Mouse (Mus musculus) macrophage (primary cell): ENCODE data around the gene Asic2. TPM values are rescaled to one million over a fixed set of nuclear protein-coding genes. Genes with fewer than 3 reads are reported as not detected.

ENCODE experiments used
- H3K27ac ChIP-seq: fragments of 350-480 bp; formaldehyde crosslinking; 2 replicates; pipeline ENCODE4 v1.9.0; 2021
- H3K36me3 ChIP-seq: fragments of 350-480 bp; formaldehyde crosslinking; 2 replicates; pipeline ENCODE4 v1.9.0; 2021; ENCODE audit errors: inconsistent target
- H3K4me3 ChIP-seq: fragments of 350-480 bp; formaldehyde crosslinking; 2 replicates; pipeline ENCODE4 v1.9.0; 2021; ENCODE audit errors: inconsistent target
- H3K79me2 ChIP-seq: fragments of 350-480 bp; formaldehyde crosslinking; 2 replicates; pipeline ENCODE4 v1.9.0; 2021; ENCODE audit errors: inconsistent target
- WGBS: methylation state at CpG from one replicate; pipeline ENCODE4 v1.1.7; 2026; ENCODE audit warnings: inconsistent platforms; ENCODE audit not compliant: missing documents; 5-methylcytosine and 5-hydroxymethylcytosine counted together
- polyA plus RNA-seq: library from polyadenylated mRNA; stranded (reverse); fragments of 250-400 nt; gene quantifications from 3 replicates; pipeline ENCODE4 v1.2.4, GENCODE M21; 2018; ENCODE audit warnings: inconsistent platforms

Gene Asic2
- polyA plus RNA-seq, 1 experiment from 2014 or later = not detected

DNA sequence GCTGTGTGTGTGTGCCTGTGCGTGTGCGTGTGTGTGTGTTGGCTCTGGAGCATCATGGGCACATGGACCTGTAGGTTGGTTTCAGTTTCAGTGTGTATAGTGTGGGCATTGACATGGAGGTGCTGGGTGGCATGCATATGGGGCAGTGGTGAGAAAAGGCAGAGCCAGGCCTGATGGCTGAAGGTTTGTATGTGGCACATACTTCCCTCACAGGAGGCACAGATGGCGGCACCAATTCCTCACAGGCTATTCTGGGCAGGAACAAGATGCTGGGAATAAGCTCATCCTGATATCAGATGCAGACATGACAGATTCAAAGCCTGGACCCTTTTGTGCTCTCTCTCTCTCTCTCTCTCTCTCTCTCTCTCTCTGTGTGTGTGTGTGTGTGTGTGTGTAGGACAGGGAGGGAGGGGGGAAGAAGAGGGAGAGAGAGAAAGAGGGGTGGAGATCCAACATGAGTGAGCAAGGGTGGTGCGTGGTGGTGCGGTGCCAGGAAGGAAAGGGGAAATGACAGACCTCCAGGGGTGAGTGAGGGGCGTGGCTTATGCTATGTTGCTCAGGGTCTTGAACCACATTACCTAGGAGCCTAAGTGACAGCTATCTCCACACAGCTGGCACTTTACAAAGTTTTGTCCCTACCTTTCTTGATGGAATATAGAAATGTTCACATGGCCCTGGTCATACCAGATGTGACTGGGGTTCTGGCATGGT lies 1083.6 kb downstream of the Asic2 start:
- no peaks in the 10 kb centered on the region for H3K79me2 ChIP-seq
- H3K27ac ChIP-seq = no peak overlapping the region
- 50% methylated on average over 6 of the region's 6 CpGs for WGBS
- H3K4me3 ChIP-seq = no peak overlapping the region
- H3K36me3 ChIP-seq = no peaks in the 10 kb centered on the region

DNA sequence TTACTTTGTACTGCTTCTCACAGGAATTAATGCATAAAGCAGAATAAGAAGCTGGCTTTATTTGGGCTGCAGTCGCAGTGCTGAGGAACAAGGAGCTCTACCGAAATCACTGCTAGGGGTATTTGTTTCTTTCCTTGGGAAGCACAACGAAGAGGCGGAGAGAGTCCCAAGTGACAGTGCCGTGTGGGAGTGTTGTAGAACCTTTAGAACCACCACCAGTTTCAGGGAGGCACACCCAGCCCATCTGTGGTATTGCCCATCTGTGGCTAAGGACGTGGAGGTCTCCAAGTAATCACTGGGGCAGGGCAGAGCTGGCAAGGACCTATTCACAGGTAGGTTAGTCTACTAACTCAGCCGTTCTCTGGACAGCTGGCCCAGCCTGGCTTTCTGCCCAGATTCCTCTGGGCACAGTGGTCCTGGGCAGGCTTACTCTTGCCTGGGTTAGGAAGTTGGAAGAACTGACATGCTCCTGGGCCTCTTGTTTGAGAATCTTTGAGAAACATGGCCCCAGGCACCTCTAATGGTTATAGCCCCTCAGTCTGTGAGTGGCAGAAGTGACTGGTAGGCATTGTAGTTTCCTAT lies 1085.9 kb downstream of the Asic2 start:
- Histone ChIP-seq H3K4me3 (no peak overlapping the region), H3K27ac (no peak overlapping the region), H3K79me2 (no peaks in the 10 kb centered on the region), H3K36me3 (no peaks in the 10 kb centered on the region)
- 87% methylated on average over 7 of the region's 7 CpGs for WGBS

DNA sequence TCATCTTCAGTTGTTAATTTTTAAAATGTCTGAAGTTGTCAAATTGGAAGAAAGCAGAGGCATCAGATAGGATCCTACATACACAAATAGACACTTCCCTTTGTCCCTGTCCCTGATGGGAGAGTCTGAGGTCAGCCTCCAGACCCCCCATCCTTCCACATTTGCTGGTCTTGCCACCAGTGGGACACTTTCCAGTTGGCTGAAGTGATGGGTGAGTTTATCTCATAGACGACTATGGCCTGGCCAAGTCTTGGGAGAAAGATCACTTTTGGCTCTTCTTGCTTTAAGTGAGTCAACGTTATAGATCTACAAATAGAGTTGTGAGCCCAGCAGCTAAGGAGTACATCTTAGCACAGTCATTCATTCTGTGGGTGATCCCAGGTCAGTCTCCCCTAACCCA lies 1090.2 kb downstream of the Asic2 start:
- no peaks in the 10 kb centered on the region for H3K36me3 ChIP-seq
- 93% methylated on average over 2 of the region's 2 CpGs for WGBS
- H3K4me3 ChIP-seq = no peak overlapping the region
- no peaks in the 10 kb centered on the region for H3K79me2 ChIP-seq
- no peak overlapping the region for H3K27ac ChIP-seq

DNA sequence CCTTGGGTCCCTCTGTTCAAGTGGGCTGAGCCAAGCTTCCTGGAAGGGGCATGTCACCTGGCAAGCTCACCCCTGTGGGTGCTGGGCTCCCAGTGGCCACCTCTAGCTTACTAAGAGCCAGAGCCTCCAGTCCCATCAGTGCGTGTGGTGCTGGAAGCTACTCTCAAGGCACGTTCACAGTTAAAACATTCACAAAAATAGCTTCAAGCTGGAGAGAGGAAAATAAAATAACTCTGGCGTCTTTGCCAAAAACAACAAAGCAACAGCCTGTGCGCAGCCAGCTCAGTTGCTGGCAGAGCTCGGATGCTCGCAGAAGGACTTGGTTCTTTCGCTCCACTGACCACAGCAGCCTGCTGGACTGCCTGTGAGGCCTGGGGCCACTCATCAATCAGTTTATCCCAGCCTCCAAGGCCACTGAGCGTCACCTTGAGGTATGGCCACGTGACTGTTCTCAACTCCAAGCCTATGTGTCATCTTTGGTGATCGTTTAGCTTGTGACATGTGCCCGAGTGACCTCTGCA lies 1091.1 kb downstream of the Asic2 start:
- 87% methylated on average over 11 of the region's 11 CpGs for WGBS
- no peak overlapping the region for H3K27ac ChIP-seq
- H3K79me2 ChIP-seq = no peaks in the 10 kb centered on the region
- no peaks in the 10 kb centered on the region for H3K36me3 ChIP-seq
- H3K4me3 ChIP-seq = no peak overlapping the region

DNA sequence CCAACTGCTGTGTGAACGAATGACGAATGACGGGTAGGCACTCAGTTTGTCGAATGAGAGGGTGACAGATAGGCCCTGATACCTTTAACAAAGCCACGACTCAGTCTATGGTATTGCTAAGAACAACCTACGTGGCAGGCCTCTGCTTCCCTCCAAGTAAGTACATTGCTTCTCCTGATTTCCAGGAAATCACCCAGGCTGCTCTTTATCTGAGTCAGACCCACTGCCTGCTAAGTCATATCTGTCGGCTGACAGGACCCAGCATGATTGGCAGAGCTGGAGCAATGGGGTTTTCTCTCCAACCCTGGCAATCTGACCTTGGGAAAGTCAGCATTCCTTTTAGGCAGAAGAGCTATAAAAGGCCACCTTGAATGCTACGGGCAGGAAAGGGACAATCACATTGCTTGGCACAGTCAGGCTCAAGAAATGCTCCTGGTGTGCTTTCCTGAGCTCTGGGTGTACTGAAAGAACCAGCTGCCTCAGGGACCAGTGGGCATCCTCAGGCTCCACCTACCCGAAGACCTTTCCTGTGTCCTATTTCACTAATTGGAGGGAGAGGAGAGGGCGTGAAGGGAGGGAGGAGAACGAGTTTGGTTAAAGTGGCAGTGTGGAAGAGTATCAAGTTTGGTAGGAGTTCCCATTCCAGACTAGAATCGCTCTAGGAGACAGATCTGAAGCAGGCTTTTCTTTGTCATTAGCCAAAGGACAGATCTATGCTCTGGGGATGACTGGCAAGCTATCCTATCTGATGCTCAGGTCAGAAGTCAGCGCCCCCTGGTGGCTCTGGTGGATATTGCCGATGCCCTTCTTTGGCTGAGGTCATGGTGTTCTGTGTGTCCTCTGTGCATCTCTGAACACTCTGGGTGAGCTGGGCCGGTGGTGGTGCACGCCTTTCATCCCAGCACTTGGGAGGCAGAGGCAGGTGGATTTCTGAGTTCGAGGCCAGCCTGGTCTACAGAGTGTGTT lies 1095.5 kb downstream of the Asic2 start:
- Histone ChIP-seq H3K27ac (no peak overlapping the region), H3K36me3 (no peaks in the 10 kb centered on the region), H3K79me2 (no peaks in the 10 kb centered on the region), H3K4me3 (no peak overlapping the region)
- WGBS = 63% methylated on average over 17 of the region's 17 CpGs

DNA sequence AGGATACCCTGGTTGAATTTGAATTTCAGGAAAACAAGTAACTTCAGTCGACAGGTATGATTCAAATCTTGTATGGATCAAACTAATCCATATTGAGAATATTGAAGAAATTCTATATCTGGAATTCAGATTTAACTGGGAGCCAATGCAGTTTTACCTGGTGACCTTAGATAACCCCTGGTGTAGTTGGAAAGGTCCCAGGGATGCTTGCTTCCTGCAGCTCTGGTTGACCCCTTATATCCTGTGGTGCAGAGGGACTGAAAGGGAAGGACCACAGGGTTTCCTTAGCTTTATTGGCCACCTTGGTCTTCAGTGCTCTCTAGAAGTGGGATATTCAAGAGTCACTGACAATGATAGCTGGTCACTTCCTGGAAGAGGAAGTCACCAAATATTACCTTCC lies 1100.2 kb downstream of the Asic2 start:
- no peaks in the 10 kb centered on the region for H3K79me2 ChIP-seq
- WGBS = 92% methylated on average over 1 of the region's 1 CpGs
- H3K36me3 ChIP-seq = no peaks in the 10 kb centered on the region
- no peak overlapping the region for H3K27ac ChIP-seq
- no peak overlapping the region for H3K4me3 ChIP-seq

DNA sequence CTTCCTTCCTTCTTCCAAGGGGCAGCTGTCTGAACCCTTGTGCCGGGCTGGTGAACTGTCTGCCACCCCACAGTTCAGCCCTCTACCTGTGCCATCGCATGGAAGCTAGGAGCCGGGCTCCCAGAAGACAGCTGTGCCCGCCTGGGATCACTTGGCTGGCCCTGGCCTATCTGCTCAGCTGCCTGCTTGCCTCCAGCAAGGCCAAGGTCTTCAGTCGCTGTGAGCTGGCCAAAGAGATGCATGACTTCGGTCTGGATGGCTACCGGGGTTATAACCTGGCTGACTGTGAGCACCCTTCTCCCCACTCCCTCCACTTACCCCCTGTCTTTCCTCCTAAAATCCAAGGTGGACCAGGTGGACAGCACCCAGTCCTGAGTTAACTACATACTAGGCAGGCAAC lies 1105.3 kb downstream of the Asic2 start:
- Histone ChIP-seq H3K79me2 (no peaks in the 10 kb centered on the region), H3K4me3 (no peak overlapping the region), H3K27ac (no peak overlapping the region), H3K36me3 (no peaks in the 10 kb centered on the region)
- 86% methylated on average over 7 of the region's 7 CpGs for WGBS

DNA sequence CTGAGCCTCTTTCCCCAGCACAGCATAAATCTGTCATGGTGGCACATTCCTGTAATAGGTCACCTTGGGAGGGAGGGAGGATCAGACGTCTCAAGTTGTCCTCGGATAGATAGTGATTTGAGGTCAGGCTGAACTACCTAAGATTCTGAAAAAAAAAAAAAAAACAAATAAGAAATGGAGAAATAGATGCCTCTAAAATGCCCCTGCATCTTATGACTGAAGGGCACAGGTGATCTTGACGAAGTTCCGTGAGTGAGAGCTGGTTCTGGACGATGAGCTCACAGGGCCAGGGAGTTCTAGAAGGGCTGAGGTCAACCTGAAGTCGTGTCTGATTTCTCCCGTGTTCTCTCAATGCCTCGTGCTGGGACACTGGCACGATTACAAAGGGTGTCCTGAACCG lies 1110.2 kb downstream of the Asic2 start, which contains the start of gene Spaca3:
Gene Spaca3, plus strand, starts transcription at position 301 of the 400 bp plus-strand sequence.
- H3K79me2 ChIP-seq = no peaks in the 10 kb centered on the region
- WGBS = 89% methylated on average over 10 of the region's 10 CpGs
- no peak within 1 kb of the TSS for H3K27ac ChIP-seq
- no peak within 1 kb of the TSS for H3K4me3 ChIP-seq
- H3K36me3 ChIP-seq = no peaks in the 10 kb centered on the region

DNA sequence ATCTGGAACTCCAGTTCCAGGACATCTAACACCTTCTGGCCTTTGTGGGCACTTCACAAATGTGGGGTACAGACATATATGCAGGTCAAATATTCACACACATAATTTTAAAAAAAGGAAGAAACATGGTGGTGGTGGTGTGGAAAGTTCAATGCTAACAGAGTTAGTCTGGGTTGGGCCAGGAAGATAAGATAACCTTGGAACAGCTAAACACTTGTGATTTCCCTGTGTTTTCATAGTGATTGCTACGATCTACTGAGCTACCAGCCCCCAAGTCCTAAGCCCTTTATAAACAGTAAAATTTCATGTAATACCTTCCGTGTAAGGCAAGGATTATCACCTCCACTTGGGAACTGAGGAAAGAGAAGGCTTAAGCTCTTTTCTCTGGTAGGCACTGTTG lies 1111.4 kb downstream of the Asic2 start:
- Histone ChIP-seq H3K27ac (no peak overlapping the region), H3K79me2 (no peaks in the 10 kb centered on the region), H3K4me3 (no peak overlapping the region), H3K36me3 (no peaks in the 10 kb centered on the region)
- WGBS = 87% methylated on average over 2 of the region's 2 CpGs

DNA sequence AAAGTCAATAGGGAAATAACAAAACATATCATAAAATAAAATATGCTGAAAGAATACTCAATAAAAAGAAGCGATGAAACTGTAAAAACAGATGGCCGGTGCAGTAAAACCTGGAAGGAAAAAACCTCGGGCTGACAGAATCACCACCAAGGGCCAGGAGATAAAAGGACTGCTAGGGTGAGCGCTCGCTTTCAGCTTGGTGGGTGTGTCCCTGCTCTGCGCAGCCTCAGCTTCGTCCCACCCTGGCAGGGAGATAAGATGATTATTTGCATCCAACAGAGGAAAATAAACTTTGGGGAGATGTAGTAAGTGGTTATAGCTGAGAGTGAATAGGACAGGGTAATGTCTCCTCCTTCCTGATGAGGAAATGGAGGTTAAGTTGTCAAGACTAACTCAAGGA lies 1113.3 kb downstream of the Asic2 start:
- H3K36me3 ChIP-seq = no peaks in the 10 kb centered on the region
- no peak overlapping the region for H3K4me3 ChIP-seq
- H3K27ac ChIP-seq = no peak overlapping the region
- no peaks in the 10 kb centered on the region for H3K79me2 ChIP-seq
- WGBS = 88% methylated on average over 7 of the region's 7 CpGs

DNA sequence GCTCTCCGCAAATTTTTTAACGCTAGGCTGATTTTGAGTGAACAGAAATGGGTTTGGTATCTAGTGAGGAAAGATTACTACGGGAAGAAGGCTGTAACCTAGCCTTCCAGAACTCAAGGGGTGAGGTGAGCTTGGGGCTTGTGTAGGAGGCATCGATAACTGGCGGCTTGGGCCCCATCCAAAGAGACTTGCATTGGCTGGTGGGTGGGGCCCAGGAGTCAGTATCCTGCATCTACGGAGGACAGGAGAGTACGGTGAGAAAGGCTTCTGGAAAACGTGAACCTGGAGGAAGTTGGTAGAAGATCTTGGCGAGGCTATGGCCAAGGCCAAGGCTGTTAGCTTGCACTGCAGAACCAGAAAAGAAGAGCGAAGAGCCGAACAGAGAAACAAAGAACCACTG lies 1113.8 kb downstream of the Asic2 start:
- Histone ChIP-seq H3K79me2 (no peaks in the 10 kb centered on the region), H3K27ac (no peak overlapping the region), H3K36me3 (no peaks in the 10 kb centered on the region), H3K4me3 (no peak overlapping the region)
- WGBS = 89% methylated on average over 11 of the region's 11 CpGs

DNA sequence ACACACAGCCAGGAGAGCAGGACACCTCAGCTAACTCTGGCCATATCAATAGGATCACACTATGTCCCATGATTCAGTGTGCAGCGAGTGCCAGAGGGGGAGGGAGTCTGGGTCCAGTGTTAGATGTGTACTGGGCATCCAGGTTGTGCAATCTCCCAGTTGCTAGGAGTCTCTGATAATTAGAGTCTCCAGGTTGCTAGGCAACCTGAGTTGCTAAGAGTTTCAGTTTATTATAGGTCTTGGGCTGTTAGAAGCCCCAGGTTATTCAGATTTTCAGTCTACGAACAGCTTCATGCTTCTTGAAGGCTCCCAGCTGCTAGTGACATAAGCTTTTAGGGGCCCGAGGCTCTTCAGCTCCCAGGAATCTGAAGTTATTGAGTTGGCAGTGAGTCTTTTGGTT lies 1115.2 kb downstream of the Asic2 start:
- Histone ChIP-seq H3K4me3 (no peak overlapping the region), H3K79me2 (no peaks in the 10 kb centered on the region), H3K36me3 (no peaks in the 10 kb centered on the region), H3K27ac (no peak overlapping the region)
- 89% methylated on average over 3 of the region's 3 CpGs for WGBS

DNA sequence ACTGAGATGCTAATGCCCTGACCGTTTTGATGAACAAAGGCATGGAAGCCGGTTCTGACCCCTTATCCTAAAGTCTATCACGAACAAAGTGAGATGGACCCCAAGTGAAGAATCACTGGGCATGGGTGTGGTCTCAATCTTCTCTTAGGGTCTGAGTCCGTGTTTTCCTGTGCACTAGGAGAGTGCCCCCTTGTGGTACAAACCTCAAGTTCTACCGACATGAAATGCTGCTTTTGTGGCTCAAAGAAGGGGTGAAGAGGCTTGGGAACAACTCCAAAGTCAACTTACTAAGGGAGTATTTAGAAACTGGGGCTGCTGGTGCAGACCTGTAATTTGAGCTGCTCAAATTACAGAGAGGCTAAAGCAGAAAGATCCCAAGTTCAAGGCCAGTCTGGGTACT lies 1116.4 kb downstream of the Asic2 start:
- no peak overlapping the region for H3K4me3 ChIP-seq
- H3K27ac ChIP-seq = no peak overlapping the region
- no peaks in the 10 kb centered on the region for H3K79me2 ChIP-seq
- no peaks in the 10 kb centered on the region for H3K36me3 ChIP-seq
- 38% methylated on average over 5 of the region's 5 CpGs for WGBS

DNA sequence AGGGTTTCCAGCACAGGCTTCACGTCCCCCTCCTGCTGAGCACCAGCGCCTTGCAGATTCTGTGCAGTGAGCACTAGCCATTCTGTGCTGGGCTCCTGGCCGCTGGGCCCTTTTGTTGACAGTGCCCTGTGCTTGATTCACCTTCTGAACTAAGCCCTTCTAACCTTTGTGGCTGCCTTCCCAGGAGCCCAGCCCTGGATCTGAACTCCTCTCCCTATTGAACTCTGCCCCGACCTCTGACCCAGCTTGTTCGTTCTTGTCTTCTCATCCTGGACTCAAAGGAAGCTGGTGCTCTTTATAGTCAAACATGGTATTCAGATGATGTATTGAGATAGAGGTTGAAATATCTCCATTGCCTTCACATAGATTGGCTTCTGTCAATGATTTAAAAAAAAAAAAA lies 1120.1 kb downstream of the Asic2 start:
- Histone ChIP-seq H3K79me2 (no peaks in the 10 kb centered on the region), H3K4me3 (no peak overlapping the region), H3K36me3 (no peaks in the 10 kb centered on the region), H3K27ac (no peak overlapping the region)
- 88% methylated on average over 5 of the region's 5 CpGs for WGBS

DNA sequence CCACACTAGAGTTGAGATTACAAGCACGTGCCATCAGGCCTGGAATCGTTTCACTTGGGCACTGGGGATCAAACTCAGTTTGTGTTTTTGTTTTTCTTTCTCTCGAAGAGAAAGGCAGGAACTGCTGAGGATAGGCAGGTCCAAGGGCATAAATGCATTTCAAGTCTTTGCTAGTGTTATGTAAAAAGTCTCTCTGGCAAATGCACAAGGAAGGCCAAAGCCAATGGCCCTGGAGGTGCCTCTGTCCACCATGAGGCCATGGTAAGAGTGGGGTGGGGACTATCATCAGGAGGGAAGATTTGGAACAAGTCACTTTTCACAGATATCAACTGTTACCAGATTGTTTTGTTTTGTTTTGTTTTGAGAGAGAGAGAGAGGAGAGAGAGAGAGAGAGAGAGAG lies 1122.1 kb downstream of the Asic2 start:
- 64% methylated on average over 3 of the region's 3 CpGs for WGBS
- H3K36me3 ChIP-seq = no peaks in the 10 kb centered on the region
- H3K4me3 ChIP-seq = no peak overlapping the region
- no peak overlapping the region for H3K27ac ChIP-seq
- H3K79me2 ChIP-seq = no peaks in the 10 kb centered on the region
